Mouse (Mus musculus): ENCODE measurements around the gene Chac1.
A peak's percentile ranks its signal among the peaks of the same experiment; 100 is the strongest.

Chac1 gene

DNA sequence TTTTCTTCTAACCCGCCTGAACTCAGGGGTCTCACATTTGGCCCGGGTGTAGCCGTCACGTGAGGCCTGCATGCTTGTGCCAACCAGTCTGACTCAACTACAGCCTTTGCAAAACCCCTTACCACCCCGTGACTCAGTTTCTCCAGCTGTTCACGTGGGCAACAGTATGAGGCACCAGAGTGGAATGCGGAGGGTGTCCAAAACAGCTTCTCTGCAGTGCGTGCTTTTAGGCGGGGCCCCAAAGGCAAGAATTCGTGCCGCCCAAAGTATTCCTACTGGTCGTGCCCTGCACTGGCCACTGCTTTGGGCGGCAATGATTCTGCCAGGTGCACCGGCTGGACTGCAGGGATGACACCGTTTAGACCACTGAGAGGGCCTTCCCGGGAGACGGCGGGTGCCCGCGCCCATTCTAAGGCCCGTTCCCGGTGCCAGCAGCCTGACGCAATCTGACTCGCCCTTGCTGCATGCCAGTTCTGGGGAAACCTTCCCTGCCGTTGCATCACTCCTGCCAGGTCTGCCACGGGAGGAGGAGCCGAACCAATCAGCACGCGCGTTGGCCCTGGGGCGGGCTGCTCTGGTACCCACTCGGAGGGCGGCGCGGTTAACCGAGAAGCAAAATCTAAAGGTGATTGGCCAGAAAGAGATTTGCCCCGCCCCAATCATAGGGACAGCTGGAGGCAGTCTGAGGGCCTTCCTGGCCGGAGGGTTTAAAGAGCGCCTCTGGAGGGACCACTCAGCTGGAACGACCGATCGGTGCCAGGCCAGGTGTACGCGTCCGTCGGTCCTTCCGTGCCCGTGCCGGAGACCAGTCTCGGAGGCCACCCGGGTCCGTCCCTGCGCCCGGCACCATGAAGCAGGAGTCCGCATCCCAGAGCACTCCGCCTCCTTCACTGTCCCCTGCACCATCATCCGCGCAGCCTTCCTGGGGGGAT lies at the start of gene Chac1:
Chac1 (plus strand) TSS at position 675 of the 932 bp plus-strand sequence.
- peak; percentile 84 for DNase-seq (ENCODE audit: low spot score)

DNA sequence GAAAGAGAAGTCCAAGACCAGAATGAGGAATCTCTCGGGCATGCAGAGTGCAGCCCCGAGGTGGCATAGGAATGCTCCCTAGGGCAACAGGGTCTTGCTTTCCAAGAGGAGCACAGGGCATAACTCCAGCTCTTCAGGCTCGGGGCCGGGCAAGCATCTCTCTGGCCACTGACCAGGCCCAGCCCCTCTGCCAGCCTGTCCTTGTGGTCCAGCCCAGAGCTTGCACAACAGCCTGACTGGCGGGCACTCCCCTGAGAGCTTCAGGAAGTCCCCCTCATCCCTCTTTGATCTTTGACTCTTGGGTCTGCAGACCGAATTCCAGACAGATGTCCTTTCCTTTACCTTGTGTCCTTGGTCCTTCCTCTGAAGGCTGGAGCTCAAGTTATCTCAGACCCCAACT lies 48.2 kb upstream of the Chac1 start:
- no peak for DNase-seq (ENCODE audit: low spot score)

DNA sequence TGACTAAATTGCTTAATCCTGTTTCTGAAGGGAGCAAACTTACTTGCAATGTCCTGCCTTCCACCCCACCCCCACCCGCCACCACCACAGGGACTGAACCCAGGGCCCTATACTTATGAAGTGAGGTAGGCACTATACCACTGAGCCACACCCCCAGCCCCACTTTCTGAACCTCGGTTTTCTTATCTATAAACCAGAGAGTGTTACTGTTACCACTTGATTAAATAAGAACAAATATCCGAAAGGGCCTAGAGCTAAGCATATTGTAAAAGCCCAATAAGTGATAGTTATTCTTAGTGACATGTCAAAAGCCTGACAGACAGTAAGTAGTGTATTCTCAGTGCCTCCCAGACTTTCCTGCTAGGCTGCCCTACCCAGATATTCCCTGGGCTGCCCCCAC lies 46.6 kb upstream of the Chac1 start:
- no peak for DNase-seq (ENCODE audit: low spot score)

GRCm38 (mm10) chr2:119304798-119305208 lies 46.2 kb upstream of the Chac1 start:
- no peak for DNase-seq (ENCODE audit: low spot score)

DNA sequence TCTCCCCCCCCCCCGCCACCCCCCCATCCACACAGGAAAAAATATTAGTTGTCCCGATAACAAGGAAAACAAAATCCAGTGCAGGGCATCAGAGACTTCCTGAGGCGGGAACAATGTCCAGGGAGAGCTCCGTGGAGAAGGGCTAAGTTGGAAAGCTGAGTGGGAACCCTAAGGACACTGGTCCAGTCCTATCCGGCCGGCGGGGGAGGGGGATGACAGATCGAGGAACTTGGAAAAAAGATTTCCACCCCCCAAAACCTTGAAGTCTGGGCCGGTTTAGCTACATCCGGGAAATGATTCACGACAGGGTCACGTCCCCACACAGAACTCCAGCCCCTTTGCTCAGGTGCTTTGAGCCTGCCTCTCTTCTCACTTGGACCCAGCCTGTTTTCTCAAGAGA lies 39.5 kb upstream of the Chac1 start:
- DNase-seq (ENCODE audit: low spot score): no peak

DNA sequence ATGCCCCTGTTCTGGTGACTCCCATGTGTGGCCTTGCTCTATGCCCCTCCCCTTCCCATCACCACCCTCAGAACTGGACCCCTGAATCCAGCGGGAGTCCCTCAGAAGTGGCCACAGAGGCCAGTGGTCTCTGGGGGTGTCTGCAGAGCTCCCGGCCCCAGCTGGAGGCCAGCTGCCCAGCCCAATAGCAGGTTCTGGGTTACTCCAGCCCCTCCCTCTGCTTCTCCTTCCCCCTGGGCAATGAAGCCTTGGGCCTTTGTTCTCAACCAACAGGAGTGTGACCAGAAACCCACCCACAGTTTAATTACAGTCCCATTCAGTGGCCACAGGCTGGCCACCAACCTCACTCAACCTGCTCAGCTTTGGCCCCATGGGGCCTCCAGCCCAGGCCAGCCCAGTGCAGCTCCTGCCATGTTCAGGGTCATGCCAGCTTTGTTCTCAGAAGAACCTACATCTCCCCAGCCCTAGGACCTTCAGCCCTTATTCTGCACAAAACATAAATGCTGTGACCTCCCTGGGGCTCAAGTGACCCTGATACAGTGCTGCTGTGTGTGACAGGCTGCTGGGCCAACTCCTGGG lies 38.6 kb upstream of the Chac1 start:
- no peak for DNase-seq (ENCODE audit: low spot score)

GRCm38 (mm10) chr2:119313780-119314479 lies 37.1 kb upstream of the Chac1 start:
- no peak for DNase-seq (ENCODE audit: low spot score)

GRCm38 (mm10) chr2:119314742-119315310 lies 36.2 kb upstream of the Chac1 start:
- DNase-seq (ENCODE audit: low spot score): no peak

GRCm38 (mm10) chr2:119318043-119318710 lies 32.9 kb upstream of the Chac1 start:
- no peak for DNase-seq (ENCODE audit: low spot score)

DNA sequence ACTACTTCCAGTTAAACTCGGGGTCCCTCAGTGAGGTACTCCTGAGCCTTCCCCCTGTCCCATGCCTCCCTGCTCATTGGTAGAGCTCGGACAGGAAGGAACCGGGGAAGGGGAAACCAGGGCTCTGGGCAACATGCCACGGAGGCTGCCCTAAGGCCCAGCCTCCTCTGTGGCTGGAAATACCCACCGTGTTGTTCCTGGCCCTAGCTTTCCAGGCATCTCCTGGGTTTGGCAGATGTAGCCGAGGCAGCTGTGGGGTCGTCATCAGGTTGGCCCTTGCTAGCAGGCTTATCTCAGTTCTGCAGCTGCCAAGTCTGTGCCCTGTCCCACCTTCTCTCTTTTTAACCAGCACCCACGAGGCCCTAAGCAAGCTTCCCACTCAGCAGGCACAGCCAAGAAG lies 30.5 kb upstream of the Chac1 start:
- no peak for DNase-seq (ENCODE audit: low spot score)

- no peak for DNase-seq (ENCODE audit: low spot score)
Measured at GRCm38 (mm10) chr2:119321771-119322586, 29.1 kb upstream of the Chac1 start.

GRCm38 (mm10) chr2:119322587-119323300 lies 28.3 kb upstream of the Chac1 start:
- no peak for DNase-seq (ENCODE audit: low spot score)

GRCm38 (mm10) chr2:119323866-119324575 lies 27.0 kb upstream of the Chac1 start:
- no peak for DNase-seq (ENCODE audit: low spot score)

DNA sequence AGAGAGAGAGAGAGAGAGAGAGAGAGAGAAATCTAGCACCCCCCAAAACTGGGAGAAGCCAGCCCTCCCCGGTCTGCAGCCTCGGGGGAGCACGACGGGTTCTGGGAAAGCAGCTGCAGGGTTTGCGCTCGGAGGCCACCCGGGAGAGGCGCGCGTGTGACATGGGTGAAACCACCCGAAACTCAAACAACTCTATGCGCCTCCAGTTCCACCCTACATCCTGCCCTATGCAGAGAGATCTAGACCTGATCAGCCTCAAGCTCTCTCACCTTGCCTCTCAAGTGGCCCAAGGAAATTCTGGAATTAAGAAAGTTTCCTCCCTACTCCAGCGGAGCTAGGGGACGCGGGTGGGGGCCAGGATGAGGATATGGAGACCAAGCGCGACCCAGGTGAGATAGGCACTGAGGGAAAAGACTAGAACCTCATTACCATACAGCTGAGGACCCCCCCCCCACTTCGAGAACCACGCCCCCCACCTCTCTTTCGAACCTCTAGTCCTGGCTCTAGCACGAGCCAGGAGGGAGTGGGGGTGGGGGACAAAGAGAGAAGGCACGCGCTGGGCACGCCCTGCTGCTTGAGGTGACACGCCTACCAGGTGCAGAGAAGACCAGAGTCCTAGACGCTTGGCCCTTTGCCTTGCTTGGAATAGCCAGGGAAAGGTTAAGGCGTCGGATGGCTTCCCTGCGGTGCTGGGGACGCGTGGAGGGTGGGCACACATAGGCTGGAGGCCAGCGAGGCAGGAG lies 26.3 kb upstream of the Chac1 start:
- DNase-seq (ENCODE audit: low spot score): no peak

DNA sequence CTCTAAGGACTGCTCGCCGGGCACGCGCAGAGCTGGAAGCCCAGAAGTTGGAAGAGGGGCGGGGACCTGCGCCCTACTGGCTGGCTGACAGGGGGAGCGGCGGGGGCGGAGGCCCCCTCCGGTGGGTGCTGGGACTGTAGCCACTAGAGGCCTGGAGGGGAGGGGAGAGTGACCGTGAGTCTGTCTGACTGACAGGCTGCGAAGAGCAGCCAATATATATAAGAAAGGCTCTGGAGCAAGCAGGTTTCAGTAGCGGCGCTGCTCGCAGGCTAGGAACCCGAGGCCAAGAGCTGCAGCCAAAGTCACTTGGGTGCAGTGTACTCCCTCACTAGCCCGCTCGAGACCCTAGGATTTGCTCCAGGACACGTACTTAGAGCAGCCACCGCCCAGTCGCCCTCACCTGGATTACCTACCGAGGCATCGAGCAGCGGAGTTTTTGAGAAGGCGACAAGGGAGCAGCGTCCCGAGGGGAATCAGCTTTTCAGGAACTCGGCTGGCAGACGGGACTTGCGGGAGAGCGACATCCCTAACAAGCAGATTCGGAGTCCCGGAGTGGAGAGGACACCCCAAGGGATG lies 25.4 kb upstream of the Chac1 start, which contains the start of gene Dll4:
Dll4 (plus strand) TSS at position 217 of the 576 bp plus-strand sequence.
- no peak for DNase-seq (ENCODE audit: low spot score)

- DNase-seq (ENCODE audit: low spot score): no peak
Measured at GRCm38 (mm10) chr2:119326161-119327101, 24.6 kb upstream of the Chac1 start.

- no peak for DNase-seq (ENCODE audit: low spot score)
Measured at GRCm38 (mm10) chr2:119327102-119327480, 23.9 kb upstream of the Chac1 start.

Data from layer of hippocampus, adult 9-10 months (tissue).